Mouse (Mus musculus) activated CD4-positive, CD25-positive, alpha-beta regulatory T cell (primary cell): ENCODE measurements around the gene Btbd10. TPM values are rescaled to one million over a fixed set of nuclear protein-coding genes. Genes with fewer than 3 reads are reported as not detected.

Experiments used
- polyA plus RNA-seq, 2 experiments: library from polyadenylated mRNA; unstranded; fragments of 100-300 nt; shearing (Covaris generic); gene quantifications; one replicate each; pipeline ENCODE4 v1.2.1; 2017

Btbd10 gene
- 10 to 100 TPM; 12.5 to 16.2 TPM for polyA plus RNA-seq

DNA sequence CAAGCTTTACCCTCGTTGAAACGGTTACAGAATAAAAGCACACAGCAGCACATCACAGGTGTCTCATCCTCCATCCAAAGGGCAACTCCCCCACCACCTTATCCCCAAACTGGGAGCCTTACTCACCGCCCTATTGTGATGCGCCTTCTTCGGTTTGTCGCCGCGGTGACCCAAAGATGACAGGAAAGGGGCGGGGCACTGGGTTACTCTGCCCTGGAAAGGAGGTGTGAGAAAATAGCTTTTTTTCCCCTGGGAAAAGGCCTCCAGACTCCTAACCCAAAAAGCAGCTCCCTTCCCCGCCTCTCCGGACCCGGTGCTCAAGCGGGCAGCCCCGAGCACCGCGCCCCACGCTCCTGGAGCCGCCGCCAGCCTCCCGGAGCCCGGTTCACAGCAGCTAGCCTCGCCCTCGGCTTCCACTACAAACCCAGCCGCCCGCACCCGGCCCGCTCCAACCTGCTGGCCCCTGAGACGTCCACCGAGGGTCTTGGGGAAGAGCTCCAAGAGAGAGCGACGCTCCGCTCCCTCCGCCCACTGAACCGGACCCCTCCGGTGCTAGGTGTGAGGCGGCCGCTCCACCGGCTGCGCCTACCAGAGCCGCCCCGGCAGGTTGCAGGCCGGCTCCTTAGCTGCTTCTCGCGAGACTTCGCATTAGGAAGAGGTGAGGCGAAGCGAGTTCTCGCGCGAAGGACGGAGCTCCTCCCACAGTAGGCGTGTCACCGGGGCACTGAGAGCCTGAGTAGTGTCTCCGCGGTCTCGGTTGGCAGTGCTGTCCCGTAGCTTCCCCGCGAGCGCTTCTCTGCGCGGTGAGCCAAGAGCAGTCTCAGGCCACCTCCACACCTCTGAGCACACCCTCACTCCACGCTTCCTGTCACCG, at the start of gene Btbd10:
Btbd10 (minus strand) TSS at position 647 of the 874 bp plus-strand sequence.

DNA sequence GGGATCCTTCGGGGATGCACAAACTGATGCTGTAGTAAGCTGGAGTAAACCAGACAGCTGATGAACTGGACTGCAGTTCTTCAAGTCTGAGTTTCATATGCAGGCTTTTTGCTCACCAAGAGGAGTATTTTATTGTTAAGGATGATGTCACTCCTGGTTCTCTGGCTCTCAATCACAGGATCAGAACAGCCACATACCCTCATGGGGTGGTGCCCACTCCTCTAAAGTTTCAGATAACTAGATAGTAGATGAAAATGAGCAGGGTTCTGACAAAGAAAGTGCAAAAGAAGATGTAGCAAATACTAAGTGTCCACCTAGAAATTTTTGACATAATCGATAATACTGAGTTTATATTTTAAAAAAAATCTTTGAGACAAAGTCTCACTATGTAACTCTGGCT, 19.3 kb upstream of the Btbd10 start, which contains the start of gene Pth:
Pth (minus strand) TSS at position 101 of the 400 bp plus-strand sequence.

Other genes starting within 250 kb of the Btbd10 start
- 10 to 100 TPM; 27.2 to 30.1 TPM for gene Arntl, start 161.9 kb downstream of the Btbd10 start, polyA plus RNA-seq
- gene Pth, start 19.2 kb upstream of the Btbd10 start, polyA plus RNA-seq: under 1 TPM in 1 of 2 experiments, not detected in 1; 0.33 TPM
- gene Far1, start 144.4 kb upstream of the Btbd10 start, polyA plus RNA-seq: 10 to 100 TPM; 63.3 to 75.7 TPM